Mouse (Mus musculus): Measurements from ENCODE around the gene B3galt1. TPM values are rescaled to one million over a fixed set of nuclear protein-coding genes. Genes with fewer than 3 reads are reported as not detected.

Gene B3galt1
- polyA plus RNA-seq, 1 experiment from 2014 or later, result 15.3 TPM

GRCm38 (mm10) chr2:67799981-67800380 is 234.3 kb downstream of the B3galt1 start:
- no peak for DNase-seq (ENCODE audit: low spot score, missing footprints)
- H3K27me3 ChIP-seq (ENCODE audit: control insufficient read depth, insufficient read depth, low read length), result no peaks in the 10 kb centered on the region
- no peaks in the 10 kb centered on the region for H3K4me1 ChIP-seq (ENCODE audit: control insufficient read depth, insufficient read depth, low read length)
- H3K9ac ChIP-seq (ENCODE audit: low read length), result no peak overlapping the region
- no peak overlapping the region for H3K4me2 ChIP-seq
- no peak overlapping the region for H3K27ac ChIP-seq (ENCODE audit: low read depth, low read length)
- H3K36me3 ChIP-seq (ENCODE audit: control insufficient read depth, insufficient read depth, low read length), result no peaks in the 10 kb centered on the region
- H3K4me3 ChIP-seq (ENCODE audit: low read depth, low read length), result no peak overlapping the region
- H3K9me3 ChIP-seq (ENCODE audit: control insufficient read depth, low read length), result no peaks in the 10 kb centered on the region
- 88% methylated on average over 3 of the region's 3 CpGs for WGBS
- no peak for ATAC-seq (ENCODE audit: low FRiP score)

- H3K27me3 ChIP-seq (ENCODE audit: control insufficient read depth, insufficient read depth, low read length), result no peaks in the 10 kb centered on the region
- no peak overlapping the region for H3K9ac ChIP-seq (ENCODE audit: low read length)
- no peaks in the 10 kb centered on the region for H3K9me3 ChIP-seq (ENCODE audit: control insufficient read depth, low read length)
- H3K36me3 ChIP-seq (ENCODE audit: control insufficient read depth, insufficient read depth, low read length), result no peaks in the 10 kb centered on the region
- no peak for ATAC-seq (ENCODE audit: low FRiP score)
- no peak overlapping the region for H3K27ac ChIP-seq (ENCODE audit: low read depth, low read length)
- 88% methylated on average over 2 of the region's 2 CpGs for WGBS
- H3K4me2 ChIP-seq, result no peak overlapping the region
- H3K4me3 ChIP-seq (ENCODE audit: low read depth, low read length), result no peak overlapping the region
- H3K4me1 ChIP-seq (ENCODE audit: control insufficient read depth, insufficient read depth, low read length), result no peaks in the 10 kb centered on the region
- no peak for DNase-seq (ENCODE audit: low spot score, missing footprints)
These were observed 250.5 kb downstream of the B3galt1 start for GRCm38 (mm10) chr2:67816149-67816548.

GRCm38 (mm10) chr2:67818014-67818413 is 252.3 kb downstream of the B3galt1 start:
- 68% methylated on average over 2 of the region's 2 CpGs for WGBS

GRCm38 (mm10) chr2:67822360-67822759 is 256.7 kb downstream of the B3galt1 start:
- 71% methylated on average over 5 of the region's 5 CpGs for WGBS
- Histone ChIP-seq H3K27ac (ENCODE audit: low read depth, low read length) (no peak overlapping the region), H3K9me3 (ENCODE audit: control insufficient read depth, low read length) (no peaks in the 10 kb centered on the region), H3K4me2 (no peak overlapping the region), H3K4me3 (ENCODE audit: low read depth, low read length) (no peak overlapping the region), H3K36me3 (ENCODE audit: control insufficient read depth, insufficient read depth, low read length) (no peaks in the 10 kb centered on the region), H3K4me1 (ENCODE audit: control insufficient read depth, insufficient read depth, low read length) (no peaks in the 10 kb centered on the region), H3K9ac (ENCODE audit: low read length) (no peak overlapping the region), H3K27me3 (ENCODE audit: control insufficient read depth, insufficient read depth, low read length) (no peaks in the 10 kb centered on the region)
- DNase-seq (ENCODE audit: low spot score, missing footprints) (no peak), ATAC-seq (ENCODE audit: low FRiP score) (no peak)

More at GRCm38 (mm10) chr2:67818014-67818413, 252.3 kb downstream of the B3galt1 start:
- H3K27me3 ChIP-seq (ENCODE audit: control insufficient read depth, insufficient read depth, low read length), result no peaks in the 10 kb centered on the region
- no peak for DNase-seq (ENCODE audit: low spot score, missing footprints)
- H3K36me3 ChIP-seq (ENCODE audit: control insufficient read depth, insufficient read depth, low read length), result no peaks in the 10 kb centered on the region
- no peaks in the 10 kb centered on the region for H3K4me1 ChIP-seq (ENCODE audit: control insufficient read depth, insufficient read depth, low read length)
- no peak for ATAC-seq (ENCODE audit: low FRiP score)
- no peak overlapping the region for H3K27ac ChIP-seq (ENCODE audit: low read depth, low read length)
- no peak overlapping the region for H3K9ac ChIP-seq (ENCODE audit: low read length)
- H3K4me3 ChIP-seq (ENCODE audit: low read depth, low read length), result no peak overlapping the region
- H3K4me2 ChIP-seq, result no peak overlapping the region
- no peaks in the 10 kb centered on the region for H3K9me3 ChIP-seq (ENCODE audit: control insufficient read depth, low read length)

GRCm38 (mm10) chr2:67827697-67828096 is 262.0 kb downstream of the B3galt1 start:
- ATAC-seq (ENCODE audit: low FRiP score), result no peak
- Histone ChIP-seq H3K4me1 (ENCODE audit: control insufficient read depth, insufficient read depth, low read length) (no peaks in the 10 kb centered on the region), H3K27ac (ENCODE audit: low read depth, low read length) (no peak overlapping the region), H3K36me3 (ENCODE audit: control insufficient read depth, insufficient read depth, low read length) (no peaks in the 10 kb centered on the region), H3K27me3 (ENCODE audit: control insufficient read depth, insufficient read depth, low read length) (no peaks in the 10 kb centered on the region), H3K9ac (ENCODE audit: low read length) (no peak overlapping the region), H3K9me3 (ENCODE audit: control insufficient read depth, low read length) (no peaks in the 10 kb centered on the region), H3K4me2 (no peak overlapping the region), H3K4me3 (ENCODE audit: low read depth, low read length) (no peak overlapping the region)
- WGBS, result 92% methylated on average over 4 of the region's 4 CpGs
- DNase-seq (ENCODE audit: low spot score, missing footprints), result no peak

GRCm38 (mm10) chr2:67829055-67829915 is 263.6 kb downstream of the B3galt1 start:
- no peak overlapping the region for H3K9ac ChIP-seq (ENCODE audit: low read length)
- no peak overlapping the region for H3K4me3 ChIP-seq (ENCODE audit: low read depth, low read length)
- no peak overlapping the region for H3K27ac ChIP-seq (ENCODE audit: low read depth, low read length)
- no peaks in the 10 kb centered on the region for H3K4me1 ChIP-seq (ENCODE audit: control insufficient read depth, insufficient read depth, low read length)
- ATAC-seq (ENCODE audit: low FRiP score) (no peak), DNase-seq (ENCODE audit: low spot score, missing footprints) (no peak)
- WGBS, result 89% methylated on average over 5 of the region's 5 CpGs
- no peaks in the 10 kb centered on the region for H3K9me3 ChIP-seq (ENCODE audit: control insufficient read depth, low read length)
- no peaks in the 10 kb centered on the region for H3K27me3 ChIP-seq (ENCODE audit: control insufficient read depth, insufficient read depth, low read length)
- H3K36me3 ChIP-seq (ENCODE audit: control insufficient read depth, insufficient read depth, low read length), result no peaks in the 10 kb centered on the region
- H3K4me2 ChIP-seq, result no peak overlapping the region

GRCm38 (mm10) chr2:67847806-67848205 is 282.1 kb downstream of the B3galt1 start:
- 85% methylated on average over 8 of the region's 8 CpGs for WGBS
- no peak overlapping the region for H3K4me3 ChIP-seq (ENCODE audit: low read depth, low read length)
- H3K4me2 ChIP-seq, result no peak overlapping the region
- no peak overlapping the region for H3K9ac ChIP-seq (ENCODE audit: low read length)
- H3K36me3 ChIP-seq (ENCODE audit: control insufficient read depth, insufficient read depth, low read length), result no peaks in the 10 kb centered on the region
- no peak overlapping the region for H3K27ac ChIP-seq (ENCODE audit: low read depth, low read length)
- no peaks in the 10 kb centered on the region for H3K4me1 ChIP-seq (ENCODE audit: control insufficient read depth, insufficient read depth, low read length)
- H3K9me3 ChIP-seq (ENCODE audit: control insufficient read depth, low read length), result no peaks in the 10 kb centered on the region
- DNase-seq (ENCODE audit: low spot score, missing footprints) (peak; percentile 33), ATAC-seq (ENCODE audit: low FRiP score) (no peak)
- no peaks in the 10 kb centered on the region for H3K27me3 ChIP-seq (ENCODE audit: control insufficient read depth, insufficient read depth, low read length)

GRCm38 (mm10) chr2:67850725-67851124 is 285.1 kb downstream of the B3galt1 start:
- H3K4me1 ChIP-seq (ENCODE audit: control insufficient read depth, insufficient read depth, low read length), result no peaks in the 10 kb centered on the region
- H3K4me3 ChIP-seq (ENCODE audit: low read depth, low read length), result no peak overlapping the region
- no peak for DNase-seq (ENCODE audit: low spot score, missing footprints)
- H3K9ac ChIP-seq (ENCODE audit: low read length), result no peak overlapping the region
- H3K27me3 ChIP-seq (ENCODE audit: control insufficient read depth, insufficient read depth, low read length), result no peaks in the 10 kb centered on the region
- no peak overlapping the region for H3K4me2 ChIP-seq
- H3K9me3 ChIP-seq (ENCODE audit: control insufficient read depth, low read length), result no peaks in the 10 kb centered on the region
- no peaks in the 10 kb centered on the region for H3K36me3 ChIP-seq (ENCODE audit: control insufficient read depth, insufficient read depth, low read length)
- ATAC-seq (ENCODE audit: low FRiP score), result no peak
- WGBS, result 93% methylated on average over 3 of the region's 3 CpGs
- H3K27ac ChIP-seq (ENCODE audit: low read depth, low read length), result no peak overlapping the region

GRCm38 (mm10) chr2:67858340-67858739 is 292.7 kb downstream of the B3galt1 start:
- WGBS, result 95% methylated on average over 2 of the region's 2 CpGs
- Histone ChIP-seq H3K9me3 (ENCODE audit: control insufficient read depth, low read length) (no peaks in the 10 kb centered on the region), H3K4me1 (ENCODE audit: control insufficient read depth, insufficient read depth, low read length) (no peaks in the 10 kb centered on the region), H3K27me3 (ENCODE audit: control insufficient read depth, insufficient read depth, low read length) (no peaks in the 10 kb centered on the region), H3K27ac (ENCODE audit: low read depth, low read length) (no peak overlapping the region), H3K9ac (ENCODE audit: low read length) (no peak overlapping the region), H3K4me2 (no peak overlapping the region), H3K36me3 (ENCODE audit: control insufficient read depth, insufficient read depth, low read length) (no peaks in the 10 kb centered on the region), H3K4me3 (ENCODE audit: low read depth, low read length) (no peak overlapping the region)
- no peak for ATAC-seq (ENCODE audit: low FRiP score)
- DNase-seq (ENCODE audit: low spot score, missing footprints), result no peak

Measured in midbrain, embryonic 11.5 days (tissue).